Mouse (Mus musculus) G1E (cell line): ENCODE data around the gene 9530003J23Rik.

ENCODE experiments used
- CTCF ChIP-seq: IDR thresholded peaks from 2 replicates; pipeline ENCODE4 v1.5.1; 2012; ENCODE audit warnings: low read depth, low read length, inconsistent platforms, mixed read lengths
- GATA1 ChIP-seq: IDR thresholded peaks from 2 replicates; pipeline ENCODE4 v1.6.1; 2012; ENCODE audit warnings: borderline replicate concordance, low read length, inconsistent platforms, mixed read lengths
- POLR2AphosphoS5 ChIP-seq: IDR thresholded peaks from 2 replicates; pipeline ENCODE4 v1.6.1; 2012; ENCODE audit warnings: low read depth, low read length, inconsistent platforms; ENCODE audit not compliant: insufficient replicate concordance

- TF ChIP-seq CTCF: no peak
- no peak for TF ChIP-seq GATA1
- TF ChIP-seq POLR2AphosphoS5: no peak
These were observed 41.8 kb downstream of the 9530003J23Rik start for GRCm38 (mm10) chr10:117196696-117197095.
